Mouse (Mus musculus) neural tube, embryonic 13.5 days (tissue): ENCODE measurements around the gene Cep104. TPM values are rescaled to one million over a fixed set of nuclear protein-coding genes. Genes with fewer than 3 reads are reported as not detected.

ENCODE experiments used
- ATAC-seq: fragments of 200-750 bp; cut with Nextera tagmentation; 2 replicates; pipeline ENCODE4 v1.8.0; 2017; ENCODE audit warnings: low read depth, mild to moderate bottlenecking, moderate TSS enrichment, moderate library complexity
- H3K27ac ChIP-seq: fragments of 300-500 bp; sonication (generic); replicated peaks from 2 replicates; pipeline ENCODE4 v1.5.1; 2015; ENCODE audit warnings: moderate library complexity, mild to moderate bottlenecking, inconsistent platforms
- H3K27me3 ChIP-seq: fragments of 300-500 bp; sonication (generic); 2 replicates; pipeline ENCODE4 v1.6.1; 2015; ENCODE audit warnings: mild to moderate bottlenecking, inconsistent platforms
- H3K36me3 ChIP-seq: fragments of 300-500 bp; sonication (generic); 2 replicates; pipeline ENCODE4 v1.6.1; 2015; ENCODE audit warnings: mild to moderate bottlenecking, inconsistent platforms
- H3K4me1 ChIP-seq: fragments of 300-500 bp; sonication (generic); replicated peaks from 2 replicates; pipeline ENCODE4 v1.6.1; 2015; ENCODE audit warnings: inconsistent platforms
- H3K4me2 ChIP-seq: fragments of 300-500 bp; sonication (generic); 2 replicates; pipeline ENCODE4 v1.6.1; 2015; ENCODE audit warnings: inconsistent platforms, mild to moderate bottlenecking, moderate library complexity
- H3K4me3 ChIP-seq: fragments of 300-500 bp; sonication (generic); 2 replicates; pipeline ENCODE4 v1.5.1; 2015; ENCODE audit warnings: mild to moderate bottlenecking, inconsistent platforms
- H3K9ac ChIP-seq: fragments of 300-500 bp; sonication (generic); 2 replicates; pipeline ENCODE4 v1.6.1; 2015; ENCODE audit warnings: moderate library complexity, mild to moderate bottlenecking, inconsistent platforms
- H3K9me3 ChIP-seq: fragments of 300-500 bp; sonication (generic); 2 replicates; pipeline ENCODE4 v1.6.1; 2016; ENCODE audit warnings: inconsistent platforms
- WGBS: fragments of 180-500 bp; shearing (Covaris S2); methylation state at CpG from one replicate; pipeline ENCODE4 v1.1.7; 2015; 5-methylcytosine and 5-hydroxymethylcytosine counted together
- polyA plus RNA-seq: library from polyadenylated mRNA; unstranded; fragments of >200 nt; fragmentation: Nextera tagmentation; extraction: Ambion mirVana; gene quantifications from 2 replicates; pipeline ENCODE4 v1.2.1, GENCODE M21; 2015

Gene Cep104
- polyA plus RNA-seq, 1 experiment from 2014 or later: 16.4 TPM

DNA sequence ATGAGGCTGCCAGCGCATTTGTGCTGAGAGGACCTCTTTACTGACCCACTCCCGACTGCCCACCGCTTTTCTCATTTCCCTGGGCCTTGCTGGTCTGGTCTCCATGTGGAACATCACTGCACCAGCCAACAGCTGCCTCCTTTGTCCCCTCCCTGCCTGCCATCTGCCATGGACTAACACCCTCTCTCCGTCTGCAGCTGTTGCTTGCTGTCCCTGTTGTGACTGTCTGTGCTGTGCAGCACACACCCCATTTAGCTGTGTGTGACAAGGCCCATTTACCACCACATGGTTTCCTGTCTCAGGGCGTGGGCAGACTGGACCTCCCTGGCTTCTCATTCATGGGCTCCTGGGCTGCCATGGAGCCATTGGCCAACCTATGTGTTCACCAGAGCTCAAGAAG lies 30.5 kb downstream of the Cep104 start:
- H3K4me1 ChIP-seq: no peaks in the 10 kb centered on the region
- H3K27ac ChIP-seq: no peak overlapping the region
- 91% methylated on average over 5 of the region's 5 CpGs for WGBS
- peaks cover 60% of the 10 kb centered on the region for H3K36me3 ChIP-seq
- no peak overlapping the region for H3K4me2 ChIP-seq
- no peak overlapping the region for H3K4me3 ChIP-seq
- no peak for ATAC-seq
- no peaks in the 10 kb centered on the region for H3K9me3 ChIP-seq
- H3K27me3 ChIP-seq: no peaks in the 10 kb centered on the region
- no peak overlapping the region for H3K9ac ChIP-seq

GRCm38 (mm10) chr4:154006264-154006663 lies 31.3 kb downstream of the Cep104 start:
- no peak for ATAC-seq
- Histone ChIP-seq H3K27ac (no peak overlapping the region), H3K27me3 (no peaks in the 10 kb centered on the region), H3K4me1 (peaks cover 6% of the 10 kb centered on the region), H3K9me3 (no peaks in the 10 kb centered on the region), H3K4me2 (no peak overlapping the region), H3K36me3 (peaks cover 60% of the 10 kb centered on the region), H3K9ac (no peak overlapping the region), H3K4me3 (no peak overlapping the region)
- WGBS: 90% methylated on average over 6 of the region's 6 CpGs

- WGBS: 85% methylated on average over 4 of the region's 4 CpGs
- Histone ChIP-seq H3K4me1 (peaks cover 12% of the 10 kb centered on the region), H3K27me3 (no peaks in the 10 kb centered on the region), H3K36me3 (peaks cover 49% of the 10 kb centered on the region), H3K4me3 (no peak overlapping the region), H3K27ac (no peak overlapping the region), H3K4me2 (no peak overlapping the region), H3K9me3 (no peaks in the 10 kb centered on the region), H3K9ac (no peak overlapping the region)
- no peak for ATAC-seq
Measured at GRCm38 (mm10) chr4:154007759-154008158, 32.8 kb downstream of the Cep104 start.

GRCm38 (mm10) chr4:154010907-154011645 lies 36.1 kb downstream of the Cep104 start:
- Histone ChIP-seq H3K27ac (peak overlapping the region; percentile 65; the same call in 1 of the 2 replicates), H3K4me2 (peak overlapping the region; percentile 100), H3K27me3 (no peaks in the 10 kb centered on the region), H3K4me1 (peaks cover 35% of the 10 kb centered on the region), H3K9me3 (no peaks in the 10 kb centered on the region), H3K4me3 (peak overlapping the region; percentile 100), H3K36me3 (peaks cover 36% of the 10 kb centered on the region), H3K9ac (peak overlapping the region; percentile 97)
- WGBS: 29% methylated on average over 13 of the region's 13 CpGs
- ATAC-seq: peak; percentile 48; the same call in 1 of the 2 replicates

DNA sequence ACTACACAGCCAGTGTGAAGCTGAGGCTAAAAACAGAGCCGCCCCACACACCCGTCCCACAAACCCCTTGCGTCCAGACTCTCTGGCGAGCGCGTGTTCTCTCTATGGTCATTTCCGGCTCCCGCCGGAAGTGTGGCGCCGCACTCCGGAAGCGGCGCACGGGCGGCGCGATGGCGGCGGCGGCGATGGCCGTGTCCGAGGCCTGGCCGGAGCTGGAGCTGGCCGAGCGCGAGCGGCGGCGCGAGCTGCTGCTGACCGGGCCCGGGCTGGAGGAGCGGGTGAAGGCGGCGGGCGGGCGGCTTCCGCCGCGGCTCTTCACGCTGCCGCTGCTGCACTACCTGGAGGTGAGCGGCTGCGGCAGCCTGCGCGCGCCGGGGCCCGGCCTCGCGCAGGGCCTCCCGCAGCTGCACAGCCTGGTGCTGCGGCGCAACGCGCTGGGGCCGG lies 36.7 kb downstream of the Cep104 start, which contains the start of gene Lrrc47:
Lrrc47 (plus strand) TSS at position 86 of the 444 bp plus-strand sequence.
- 0% methylated on average over 30 of the region's 59 CpGs for WGBS
- peak; percentile 95 for ATAC-seq

GRCm38 (mm10) chr4:154012132-154012882 lies 37.3 kb downstream of the Cep104 start:
- Histone ChIP-seq H3K9ac (peak overlapping the region; percentile 97), H3K4me1 (peaks cover 35% of the 10 kb centered on the region), H3K27ac (peak overlapping the region; percentile 77), H3K4me2 (peak overlapping the region; percentile 100), H3K9me3 (no peaks in the 10 kb centered on the region), H3K4me3 (peak overlapping the region; percentile 100), H3K36me3 (peaks cover 36% of the 10 kb centered on the region), H3K27me3 (no peaks in the 10 kb centered on the region)
- peak; percentile 3 for ATAC-seq
- 3% methylated on average over 55 of the region's 55 CpGs for WGBS

More for the DNA sequence above, 36.7 kb downstream of the Cep104 start, which contains the start of gene Lrrc47:
- no peaks in the 10 kb centered on the region for H3K9me3 ChIP-seq
- H3K27me3 ChIP-seq: no peaks in the 10 kb centered on the region
- peaks cover 36% of the 10 kb centered on the region for H3K36me3 ChIP-seq
- H3K9ac ChIP-seq: peak within 1 kb of the TSS; percentile 97
- H3K4me1 ChIP-seq: peaks cover 35% of the 10 kb centered on the region
- peak within 1 kb of the TSS; percentile 100 for H3K4me3 ChIP-seq
- H3K27ac ChIP-seq: peak within 1 kb of the TSS; percentile 77
- H3K4me2 ChIP-seq: peak within 1 kb of the TSS; percentile 100

GRCm38 (mm10) chr4:154015476-154015875 lies 40.5 kb downstream of the Cep104 start:
- no peak overlapping the region for H3K4me3 ChIP-seq
- ATAC-seq: no peak
- H3K4me2 ChIP-seq: no peak overlapping the region
- H3K36me3 ChIP-seq: peaks cover 63% of the 10 kb centered on the region
- peaks cover 35% of the 10 kb centered on the region for H3K4me1 ChIP-seq
- no peaks in the 10 kb centered on the region for H3K27me3 ChIP-seq
- H3K9ac ChIP-seq: no peak overlapping the region
- 86% methylated on average over 11 of the region's 11 CpGs for WGBS
- H3K27ac ChIP-seq: no peak overlapping the region
- no peaks in the 10 kb centered on the region for H3K9me3 ChIP-seq

DNA sequence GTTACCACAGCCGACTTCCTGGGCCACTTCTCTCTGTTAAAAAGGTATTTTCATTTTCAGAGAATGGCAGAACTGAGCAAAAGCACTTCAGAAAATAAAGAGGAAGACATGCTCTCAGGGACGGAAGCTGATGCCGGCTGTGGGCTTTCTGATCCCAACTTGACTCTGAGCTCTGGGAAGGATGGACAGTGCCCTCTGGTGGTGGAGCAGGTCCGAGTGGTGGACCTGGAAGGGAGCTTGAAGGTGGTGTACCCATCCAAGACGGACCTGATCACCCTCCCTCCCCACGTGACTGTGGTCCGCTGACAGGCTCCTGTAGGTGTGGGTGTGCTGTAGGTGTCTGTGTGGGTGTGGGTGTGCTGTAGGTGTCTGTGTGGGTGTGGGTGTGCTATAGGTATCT lies 44.6 kb downstream of the Cep104 start:
- ATAC-seq: no peak

DNA sequence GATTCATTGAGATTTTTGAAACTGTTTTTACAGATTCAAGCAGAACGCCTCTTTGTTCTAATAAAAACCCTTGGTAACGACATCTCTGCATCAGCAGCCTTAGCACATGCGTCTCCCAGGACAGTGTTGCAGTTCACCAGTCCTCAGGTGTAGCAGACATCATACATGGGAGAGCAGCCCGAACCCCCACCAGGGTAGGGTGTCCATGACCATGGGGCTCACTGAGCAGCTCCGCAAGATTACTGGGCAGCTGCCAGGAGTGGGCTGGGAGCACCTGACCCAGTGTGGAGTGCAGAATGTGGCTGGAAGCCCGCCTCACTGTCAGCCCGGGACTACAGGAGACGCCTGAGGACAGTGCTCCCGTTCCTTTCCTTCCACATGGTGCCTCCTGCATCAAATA lies 46.4 kb downstream of the Cep104 start:
- Histone ChIP-seq H3K4me1 (peaks cover 25% of the 10 kb centered on the region), H3K9ac (no peak overlapping the region), H3K9me3 (no peaks in the 10 kb centered on the region), H3K4me2 (no peak overlapping the region), H3K27me3 (peaks cover 24% of the 10 kb centered on the region), H3K36me3 (peaks cover 58% of the 10 kb centered on the region), H3K4me3 (no peak overlapping the region), H3K27ac (no peak overlapping the region)
- no peak for ATAC-seq
- 94% methylated on average over 9 of the region's 9 CpGs for WGBS

More for the DNA sequence above, 44.6 kb downstream of the Cep104 start:
- Histone ChIP-seq H3K9me3 (no peaks in the 10 kb centered on the region), H3K27ac (no peak overlapping the region), H3K9ac (no peak overlapping the region), H3K4me1 (peaks cover 14% of the 10 kb centered on the region; the same call in 1 of the 2 replicates), H3K4me2 (no peak overlapping the region), H3K4me3 (no peak overlapping the region), H3K36me3 (peaks cover 77% of the 10 kb centered on the region), H3K27me3 (peaks cover 6% of the 10 kb centered on the region)
- 80% methylated on average over 7 of the region's 7 CpGs for WGBS

- peaks cover 28% of the 10 kb centered on the region for H3K4me1 ChIP-seq
- H3K27me3 ChIP-seq: peaks cover 34% of the 10 kb centered on the region
- H3K4me2 ChIP-seq: no peak overlapping the region
- 75% methylated on average over 4 of the region's 4 CpGs for WGBS
- H3K4me3 ChIP-seq: no peak overlapping the region
- H3K9me3 ChIP-seq: no peaks in the 10 kb centered on the region
- peaks cover 49% of the 10 kb centered on the region for H3K36me3 ChIP-seq
- no peak overlapping the region for H3K27ac ChIP-seq
- no peak for ATAC-seq
- no peak overlapping the region for H3K9ac ChIP-seq
Measured at GRCm38 (mm10) chr4:154022407-154022806, 47.4 kb downstream of the Cep104 start.

DNA sequence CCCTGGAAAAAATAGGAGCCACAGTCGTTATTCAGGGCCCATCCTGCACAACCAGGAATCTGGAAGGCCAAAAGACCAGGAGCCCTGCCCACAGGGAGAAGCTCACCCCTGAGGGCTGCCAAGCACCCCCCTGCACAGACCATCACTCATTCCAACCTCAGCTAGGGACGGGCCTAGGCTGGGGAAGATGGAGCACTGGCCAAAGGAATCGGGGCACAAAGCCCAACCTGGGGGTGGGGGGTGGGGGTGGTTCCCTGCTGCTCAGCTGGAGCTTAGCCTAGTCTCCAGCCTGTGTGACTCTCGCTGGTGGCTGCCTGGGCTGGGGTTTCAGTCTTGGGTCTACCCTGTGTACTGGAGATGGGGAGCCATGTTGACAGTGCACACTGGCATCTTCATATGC lies 47.9 kb downstream of the Cep104 start:
- WGBS: 35% methylated on average over 4 of the region's 4 CpGs
- peaks cover 28% of the 10 kb centered on the region for H3K4me1 ChIP-seq
- no peak overlapping the region for H3K9ac ChIP-seq
- H3K27ac ChIP-seq: no peak overlapping the region
- H3K9me3 ChIP-seq: no peaks in the 10 kb centered on the region
- peaks cover 45% of the 10 kb centered on the region for H3K36me3 ChIP-seq
- no peak overlapping the region for H3K4me2 ChIP-seq
- no peak overlapping the region for H3K4me3 ChIP-seq
- H3K27me3 ChIP-seq: peaks cover 38% of the 10 kb centered on the region
- ATAC-seq: no peak
